Mouse (Mus musculus) cerebellum, adult 2 months (tissue): ENCODE data around the gene Cdc42ep4. TPM values are rescaled to one million over a fixed set of nuclear protein-coding genes. Genes with fewer than 3 reads are reported as not detected.

Source experiments
- DNase-seq, 2 experiments: peaks; one replicate each; pipeline ENCODE4 v3.0.0; 2021
- H3K27ac ChIP-seq: fragments of 200-500 bp; 2 replicates; pipeline ENCODE4 v1.5.1; 2012; ENCODE audit warnings: low read length, control low read depth, inconsistent platforms; ENCODE audit not compliant: insufficient read depth
- H3K27me3 ChIP-seq: fragments of 200-500 bp; 2 replicates; pipeline ENCODE4 v1.6.1; 2012; ENCODE audit warnings: inconsistent platforms, mild to moderate bottlenecking, low read length, moderate library complexity; ENCODE audit not compliant: control insufficient read depth, insufficient read depth
- H3K4me1 ChIP-seq: fragments of 200-500 bp; 2 replicates; pipeline ENCODE4 v1.6.1; 2011; ENCODE audit warnings: low read length; ENCODE audit not compliant: control insufficient read depth, insufficient read depth
- H3K4me3 ChIP-seq: fragments of 200-500 bp; replicated peaks from 2 replicates; pipeline ENCODE3; 2011; ENCODE audit warnings: mild to moderate bottlenecking, low read depth, low read length, control low read depth; ENCODE audit not compliant: insufficient read depth
- CTCF ChIP-seq: fragments of 200-500 bp; IDR thresholded peaks from 2 replicates; pipeline ENCODE4 v1.5.1; 2011; ENCODE audit warnings: low read depth, mild to moderate bottlenecking, control low read depth, low read length, moderate library complexity, borderline replicate concordance; ENCODE audit not compliant: insufficient read depth
- POLR2A ChIP-seq: fragments of 200-500 bp; IDR thresholded peaks from 2 replicates; pipeline ENCODE4 v1.6.1; 2011; ENCODE audit warnings: low read length, control low read depth, borderline replicate concordance; ENCODE audit not compliant: insufficient read depth
- WGBS: fragments of 180-500 bp; shearing (Covaris S2); methylation state at CpG from one replicate; pipeline ENCODE4 v1.1.7; 2018; 5-methylcytosine and 5-hydroxymethylcytosine counted together
- polyA plus RNA-seq: library from polyadenylated mRNA; depleted of rRNA; stranded (reverse); fragments of >200 nt; gene quantifications from 2 replicates; pipeline ENCODE4 v1.2.3, GENCODE M21; 2012

The Cdc42ep4 gene
- polyA plus RNA-seq, 1 experiment: 73.8 TPM

GRCm38 (mm10) chr11:113722405-113723090 is 29.1 kb downstream of the Cdc42ep4 start:
- DNase-seq: peak in 1 of 2 experiments; percentile 32
- Histone ChIP-seq H3K27me3 (no peaks in the 10 kb centered on the region), H3K4me1 (peaks cover 15% of the 10 kb centered on the region; the same call in 1 of the 2 replicates), H3K4me3 (no peak overlapping the region), H3K27ac (no peak overlapping the region)
- no peak for TF ChIP-seq CTCF
- TF ChIP-seq POLR2A: no peak
- WGBS: 30% methylated on average over 14 of the region's 14 CpGs

- no peaks in the 10 kb centered on the region for H3K27me3 ChIP-seq
- WGBS: 90% methylated on average over 16 of the region's 16 CpGs
- TF ChIP-seq CTCF: no peak
- TF ChIP-seq POLR2A: no peak
- DNase-seq: no peak
- no peak overlapping the region for H3K27ac ChIP-seq
- H3K4me3 ChIP-seq: no peak overlapping the region
- H3K4me1 ChIP-seq: peaks cover 2% of the 10 kb centered on the region; the same call in 1 of the 2 replicates
These were observed 33.8 kb downstream of the Cdc42ep4 start for GRCm38 (mm10) chr11:113717767-113718424.

- 73% methylated on average over 2 of the region's 2 CpGs for WGBS
- H3K4me3 ChIP-seq: no peak overlapping the region
- TF ChIP-seq POLR2A (no peak), CTCF (no peak)
- no peak overlapping the region for H3K27ac ChIP-seq
- H3K4me1 ChIP-seq: no peaks in the 10 kb centered on the region
- H3K27me3 ChIP-seq: no peaks in the 10 kb centered on the region
- no peak for DNase-seq
These were observed 35.5 kb downstream of the Cdc42ep4 start for GRCm38 (mm10) chr11:113716132-113716531.

- peak in 1 of 2 experiments; percentile 11 for DNase-seq
- WGBS: 88% methylated on average over 7 of the region's 7 CpGs
These were observed 36.5 kb downstream of the Cdc42ep4 start for GRCm38 (mm10) chr11:113715078-113715674.

DNA sequence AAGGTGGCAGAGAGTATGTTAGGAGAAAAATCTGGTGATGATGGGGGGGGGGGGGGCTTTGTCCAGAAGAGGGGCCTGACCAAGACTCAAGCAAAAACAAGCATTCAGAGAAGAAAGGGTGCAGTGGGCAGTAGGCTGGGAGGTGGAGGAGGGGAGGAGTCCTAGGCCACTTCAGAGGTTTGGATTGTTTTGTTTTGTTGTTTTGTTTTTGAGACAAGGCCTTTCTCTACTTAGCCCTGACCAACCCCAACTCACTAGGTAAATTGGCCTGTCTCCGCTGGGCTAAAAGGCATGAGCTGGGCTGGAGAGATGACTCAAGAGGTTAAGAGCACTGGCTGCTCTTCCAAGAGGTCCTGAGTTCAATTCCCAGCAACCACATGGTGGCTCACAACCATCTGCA is 40.6 kb downstream of the Cdc42ep4 start:
- 95% methylated on average over 1 of the region's 1 CpGs for WGBS
- Histone ChIP-seq H3K4me3 (no peak overlapping the region), H3K4me1 (no peaks in the 10 kb centered on the region), H3K27ac (no peak overlapping the region), H3K27me3 (no peaks in the 10 kb centered on the region)
- no peak for DNase-seq
- TF ChIP-seq POLR2A (no peak), CTCF (no peak)

More at GRCm38 (mm10) chr11:113715078-113715674, 36.5 kb downstream of the Cdc42ep4 start:
- Histone ChIP-seq H3K27me3 (no peaks in the 10 kb centered on the region), H3K27ac (no peak overlapping the region), H3K4me1 (no peaks in the 10 kb centered on the region), H3K4me3 (no peak overlapping the region)
- no peak for TF ChIP-seq CTCF
- TF ChIP-seq POLR2A: no peak

DNA sequence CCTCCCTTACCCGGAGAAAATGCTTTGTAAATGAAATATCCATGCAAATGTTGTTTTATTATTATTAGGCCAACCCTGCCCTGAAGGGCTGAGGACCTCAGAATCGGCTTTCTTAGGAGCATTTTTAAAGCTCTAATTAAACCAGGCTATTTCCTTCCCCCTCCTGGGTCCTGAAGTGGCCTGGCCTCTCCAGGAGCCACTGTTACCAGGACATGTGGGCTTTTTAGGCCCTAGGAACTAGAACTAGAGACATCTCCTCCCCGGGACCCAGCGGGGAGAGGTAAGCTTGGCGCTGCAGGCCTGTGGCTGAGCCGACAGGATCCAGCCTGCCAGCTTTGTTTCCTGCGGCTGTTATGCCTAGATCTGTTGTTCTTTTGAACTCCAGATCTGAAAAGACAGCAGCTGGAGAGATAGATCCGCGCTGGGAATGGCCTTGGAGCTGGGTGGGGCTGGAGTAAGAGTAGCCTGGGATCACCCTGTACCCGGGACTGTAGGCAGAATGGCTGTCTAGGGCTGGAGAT is 41.4 kb downstream of the Cdc42ep4 start:
- Histone ChIP-seq H3K4me3 (no peak overlapping the region), H3K27me3 (no peaks in the 10 kb centered on the region), H3K27ac (peak overlapping the region; percentile 49), H3K4me1 (no peaks in the 10 kb centered on the region)
- WGBS: 50% methylated on average over 10 of the region's 10 CpGs
- no peak for DNase-seq
- no peak for TF ChIP-seq POLR2A

DNA sequence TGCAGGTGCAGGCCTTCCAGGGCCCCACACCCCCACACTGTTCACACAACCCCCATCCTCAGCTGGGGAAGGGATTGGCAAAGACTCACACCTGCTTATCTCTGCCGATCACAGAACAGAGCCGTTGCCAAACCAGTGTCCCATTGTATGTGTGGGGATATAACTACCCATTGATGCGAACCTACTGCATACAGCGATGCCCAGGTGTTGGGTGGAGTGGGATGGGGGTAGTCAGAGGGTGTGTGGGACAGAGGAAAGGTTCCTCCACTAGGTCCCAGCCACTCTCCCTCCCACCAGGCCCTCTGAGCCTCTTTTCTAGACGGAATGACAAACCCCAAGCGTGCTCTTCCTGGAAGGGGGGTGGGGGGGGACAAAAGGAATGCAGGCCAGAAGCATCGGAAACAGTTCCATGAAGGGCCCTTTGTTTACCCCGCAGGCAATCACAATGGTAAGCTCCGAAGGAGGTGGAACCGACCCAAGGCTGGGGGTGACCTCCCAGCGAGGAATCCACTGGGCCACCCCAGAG is 41.9 kb downstream of the Cdc42ep4 start, which contains the start of gene Cpsf4l:
TSS of gene Cpsf4l (minus strand) at position 287 of the 526 bp plus-strand sequence.
- WGBS: 67% methylated on average over 11 of the region's 11 CpGs
- peak in 1 of 2 experiments; percentile 22 for DNase-seq
- Histone ChIP-seq H3K4me1 (no peaks in the 10 kb centered on the region), H3K4me3 (no peak within 1 kb of the TSS), H3K27me3 (no peaks in the 10 kb centered on the region), H3K27ac (peak within 1 kb of the TSS; percentile 49)
- TF ChIP-seq CTCF: no peak
- TF ChIP-seq POLR2A: no peak

- H3K4me3 ChIP-seq: no peak overlapping the region
- no peaks in the 10 kb centered on the region for H3K4me1 ChIP-seq
- no peak for DNase-seq
- 69% methylated on average over 15 of the region's 15 CpGs for WGBS
- H3K27me3 ChIP-seq: no peaks in the 10 kb centered on the region
- TF ChIP-seq POLR2A (no peak), CTCF (no peak)
- H3K27ac ChIP-seq: no peak overlapping the region
These were observed 42.4 kb downstream of the Cdc42ep4 start for GRCm38 (mm10) chr11:113709272-113709671.
